Mouse (Mus musculus): ENCODE results near the gene Atf3. TPM values are rescaled to one million over a fixed set of nuclear protein-coding genes. Genes with fewer than 3 reads are reported as not detected.
"Not testable (repeated sequence)": the region's sequence is repeated elsewhere in the genome, so short reads cannot be mapped to it uniquely, and the experiment has no call there.

The Atf3 gene
- total RNA-seq, 1 experiment from 2014 or later: 181 TPM

DNA sequence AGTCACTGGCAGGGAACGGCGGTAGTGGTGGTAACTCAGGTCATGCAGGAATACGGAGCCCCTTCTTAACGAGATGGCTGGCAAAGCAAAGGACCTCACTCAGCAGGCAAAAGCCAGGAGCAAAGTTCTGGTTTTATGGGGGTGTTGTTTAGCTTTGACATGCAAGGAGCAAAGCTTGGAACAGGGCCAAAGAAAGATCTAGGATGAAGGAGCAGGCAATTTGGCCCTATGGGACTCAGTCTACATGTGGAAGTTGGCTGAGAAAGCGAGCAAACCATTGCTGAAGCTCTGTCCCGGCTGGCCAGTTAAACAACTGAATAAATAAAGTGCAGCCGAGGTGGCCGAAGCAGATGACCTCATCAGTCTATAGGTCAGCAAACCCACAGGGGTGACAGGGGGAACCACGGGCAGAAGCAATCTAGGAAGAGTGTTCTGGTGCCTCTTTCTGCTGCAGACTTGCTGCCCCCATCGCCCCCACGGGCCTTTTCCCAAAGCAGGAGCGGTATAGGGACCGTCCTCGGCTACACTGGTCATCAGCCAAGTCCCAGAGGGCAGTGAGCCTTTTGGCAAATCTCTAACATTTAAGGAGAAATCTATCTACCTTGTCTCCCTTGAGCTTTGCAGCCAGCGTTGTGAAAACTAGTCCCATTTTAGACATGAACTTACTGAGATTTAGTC, 39.2 kb downstream of the Atf3 start:
- ATAC-seq (ENCODE audit: extremely low read depth, insufficient number of reproducible peaks, low FRiP score, poor library complexity, severe bottlenecking): no peak

DNA sequence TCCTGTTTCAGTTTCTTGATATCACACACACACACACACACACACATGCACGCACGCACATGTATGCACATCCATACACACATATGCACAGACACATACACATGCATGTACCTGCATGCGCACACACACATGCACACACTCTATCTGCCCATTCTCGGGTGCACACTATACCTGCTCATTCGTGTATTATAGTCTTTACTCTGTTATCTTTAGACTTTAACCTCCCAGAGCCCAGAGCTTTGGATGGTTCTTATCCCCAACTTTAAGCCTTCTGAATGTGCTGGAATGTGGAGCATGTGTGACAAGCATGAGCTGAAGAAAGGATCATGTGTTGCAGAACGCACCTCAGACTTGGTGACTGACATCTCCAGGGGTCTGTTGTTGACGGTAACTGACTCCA, 41.0 kb downstream of the Atf3 start:
- ATAC-seq (ENCODE audit: extremely low read depth, insufficient number of reproducible peaks, low FRiP score, poor library complexity, severe bottlenecking): no peak

DNA sequence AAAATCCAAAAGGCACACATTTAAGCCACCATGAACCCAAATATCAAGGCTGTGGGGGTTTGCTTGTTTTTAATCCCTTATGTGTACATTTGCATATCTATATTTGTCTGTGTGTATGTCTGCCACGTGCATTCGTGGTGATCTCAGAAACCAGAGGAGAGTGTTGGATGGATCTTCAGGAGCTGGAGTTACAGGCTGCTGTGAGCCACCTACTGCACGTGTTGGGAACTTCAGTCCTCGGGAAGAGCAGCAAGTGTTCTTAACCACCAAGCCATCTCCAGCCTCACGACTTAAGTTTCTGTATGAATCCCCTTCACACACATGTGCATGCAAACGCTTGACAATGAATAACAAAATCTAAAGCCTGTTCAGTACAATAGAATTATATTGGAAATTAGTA, 45.4 kb downstream of the Atf3 start:
- no peak for ATAC-seq (ENCODE audit: extremely low read depth, insufficient number of reproducible peaks, low FRiP score, poor library complexity, severe bottlenecking)

DNA sequence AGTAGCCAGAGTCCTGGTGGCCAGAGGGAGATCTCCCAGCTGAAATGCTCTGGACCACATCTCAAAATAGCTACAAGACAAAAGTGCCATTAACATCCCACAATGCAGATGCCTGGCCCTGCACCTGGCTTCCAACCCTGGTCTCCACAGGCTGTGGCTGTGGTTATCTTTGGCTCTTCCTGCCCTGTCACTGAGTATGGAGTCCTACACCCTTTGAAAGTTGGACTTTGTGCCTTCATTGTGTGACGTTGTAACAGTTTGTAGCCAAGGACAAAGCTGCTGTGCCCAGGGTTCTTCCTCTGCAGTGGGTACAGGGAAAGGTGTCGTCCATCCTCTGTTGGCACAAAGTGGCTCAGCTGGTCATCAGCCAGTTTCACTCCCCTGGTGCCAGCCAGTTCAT, 47.4 kb downstream of the Atf3 start:
- no peak for ATAC-seq (ENCODE audit: extremely low read depth, insufficient number of reproducible peaks, low FRiP score, poor library complexity, severe bottlenecking)

DNA sequence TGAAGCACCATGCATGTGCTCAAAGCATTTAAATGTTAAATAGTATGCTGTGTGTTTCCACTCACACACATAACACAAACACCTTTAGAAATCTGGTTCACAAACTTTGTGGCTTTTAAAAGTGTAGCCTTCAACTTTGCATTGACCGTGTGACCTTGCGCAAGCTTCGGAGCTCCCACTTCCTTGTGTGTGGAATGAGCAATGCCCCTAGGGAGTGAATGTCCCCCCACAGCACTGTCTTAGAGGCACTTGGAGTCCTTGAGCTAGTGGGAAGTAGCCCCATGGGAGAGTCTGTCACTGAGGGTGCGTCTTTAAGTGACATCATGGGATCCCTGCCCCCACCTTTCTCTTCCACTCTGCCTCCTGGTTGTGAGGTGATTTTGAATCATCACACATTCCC, 51.6 kb downstream of the Atf3 start:
- no peak for ATAC-seq (ENCODE audit: extremely low read depth, insufficient number of reproducible peaks, low FRiP score, poor library complexity, severe bottlenecking)

DNA sequence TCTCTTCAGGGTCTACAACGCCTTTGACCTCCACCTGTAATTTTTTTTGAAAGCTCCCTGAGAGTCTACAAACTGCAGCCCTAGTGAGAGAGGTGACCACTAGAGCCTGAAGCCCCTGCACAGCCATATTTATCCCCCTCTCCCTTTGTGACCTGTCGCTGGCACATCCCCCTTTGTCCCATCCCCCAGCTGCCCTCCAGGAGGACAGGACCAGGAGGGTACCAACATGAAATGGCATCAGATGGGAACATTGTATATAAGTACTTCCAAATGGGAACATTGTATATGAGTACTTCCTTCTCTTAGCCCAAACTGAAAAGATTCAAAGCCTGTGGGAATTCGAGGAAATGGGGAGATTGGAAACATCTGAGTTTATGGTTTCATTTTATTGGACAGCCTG, 53.1 kb downstream of the Atf3 start, which contains the start of gene Fam71a:
Gene Fam71a, minus strand, starts transcription at position 101 of the 400 bp plus-strand sequence.
- no peak for ATAC-seq (ENCODE audit: extremely low read depth, insufficient number of reproducible peaks, low FRiP score, poor library complexity, severe bottlenecking)

DNA sequence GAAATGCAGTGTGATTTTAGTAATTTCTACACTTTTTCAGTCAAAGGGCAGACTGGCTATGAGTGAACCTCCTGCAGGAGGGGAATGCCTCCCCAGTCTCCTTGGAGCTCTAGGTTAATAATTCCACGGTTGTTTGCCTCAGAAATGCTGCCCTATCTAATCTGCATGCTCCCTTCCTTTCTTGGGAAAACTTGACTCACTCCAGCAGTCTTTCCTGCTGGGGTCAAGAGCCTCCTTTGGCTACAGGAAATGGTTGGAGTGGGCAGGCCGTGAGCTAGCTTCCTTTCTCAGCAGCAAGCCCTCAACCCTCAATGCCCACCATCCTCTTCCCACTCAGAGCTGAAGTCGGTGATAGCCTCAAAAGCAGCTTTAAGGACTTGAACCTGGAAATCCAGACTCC, 63.5 kb downstream of the Atf3 start:
- ATAC-seq (ENCODE audit: extremely low read depth, insufficient number of reproducible peaks, low FRiP score, poor library complexity, severe bottlenecking): no peak

DNA sequence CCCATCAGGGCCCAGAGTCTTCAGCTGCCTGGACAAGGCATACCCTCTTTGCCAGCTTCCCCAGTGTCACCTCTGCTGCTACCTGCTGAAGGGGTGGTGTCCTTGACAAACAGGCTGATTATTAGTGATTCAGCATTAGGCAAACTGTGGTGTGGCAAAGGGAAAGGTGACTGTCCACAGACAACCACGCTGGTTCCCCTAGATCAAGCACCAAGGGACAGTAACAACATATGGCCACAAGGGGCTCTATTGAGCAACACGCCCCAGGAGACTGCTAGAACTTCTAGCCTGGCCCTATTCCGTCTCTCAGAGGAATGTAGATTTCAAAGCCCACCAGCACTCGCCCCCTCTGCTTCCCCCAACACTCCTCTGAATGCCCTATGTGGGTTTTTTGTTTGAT, 64.8 kb downstream of the Atf3 start:
- peak; percentile 90 for ATAC-seq (ENCODE audit: extremely low read depth, insufficient number of reproducible peaks, low FRiP score, poor library complexity, severe bottlenecking)

DNA sequence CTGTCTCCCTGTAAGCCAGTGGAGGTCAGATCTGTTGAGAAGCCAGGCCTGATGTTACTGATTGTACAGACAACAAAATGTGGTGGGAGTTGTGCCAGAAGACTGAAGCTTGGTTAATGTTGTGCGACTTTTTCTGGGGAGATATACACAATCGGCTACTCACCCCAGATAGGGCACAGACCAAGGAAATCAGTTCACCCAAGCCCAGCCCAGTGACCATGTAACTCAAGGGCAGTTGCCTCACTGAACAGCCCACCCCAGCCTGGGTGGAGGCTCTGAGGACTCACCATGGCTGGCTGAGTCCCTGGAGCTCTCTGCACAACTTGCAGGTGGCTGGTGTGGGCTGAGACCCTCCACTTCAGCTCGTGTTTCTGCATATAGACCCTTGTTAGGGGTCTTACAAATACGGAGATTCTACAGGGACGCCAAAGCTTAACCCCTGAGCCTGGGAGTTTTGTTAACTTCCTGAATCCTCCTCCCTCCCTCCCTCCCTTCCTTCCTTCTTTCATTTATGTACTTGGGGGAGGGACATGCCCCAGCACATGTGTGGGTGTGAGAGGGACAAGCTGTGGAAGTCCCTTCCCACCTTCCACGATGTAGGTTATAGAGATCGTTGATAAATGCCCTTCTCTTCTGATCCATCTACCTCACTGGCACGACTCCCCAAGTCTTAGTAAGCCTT, 66.8 kb downstream of the Atf3 start:
- ATAC-seq (ENCODE audit: extremely low read depth, insufficient number of reproducible peaks, low FRiP score, poor library complexity, severe bottlenecking): no peak

DNA sequence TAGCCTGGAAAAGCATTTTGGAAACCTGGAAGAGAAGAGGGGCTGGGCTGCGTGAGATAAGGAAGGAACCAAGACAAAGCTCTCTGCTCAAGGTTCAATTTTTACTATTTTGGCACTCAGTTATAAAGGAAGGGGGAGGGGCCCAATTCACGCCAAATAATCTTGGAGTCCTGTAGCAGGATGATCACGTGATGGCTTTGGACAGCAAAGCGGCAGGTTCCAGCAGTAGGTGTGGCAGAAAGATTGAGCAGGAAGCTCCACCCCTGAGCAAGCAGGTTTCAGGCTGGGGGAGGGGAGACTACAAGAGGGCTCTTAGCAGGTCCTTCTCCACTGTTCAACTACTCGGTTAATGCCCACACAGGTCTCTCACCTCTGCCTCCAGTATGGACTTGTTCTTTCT, 68.3 kb downstream of the Atf3 start:
- ATAC-seq (ENCODE audit: extremely low read depth, insufficient number of reproducible peaks, low FRiP score, poor library complexity, severe bottlenecking): not testable (repeated sequence)

DNA sequence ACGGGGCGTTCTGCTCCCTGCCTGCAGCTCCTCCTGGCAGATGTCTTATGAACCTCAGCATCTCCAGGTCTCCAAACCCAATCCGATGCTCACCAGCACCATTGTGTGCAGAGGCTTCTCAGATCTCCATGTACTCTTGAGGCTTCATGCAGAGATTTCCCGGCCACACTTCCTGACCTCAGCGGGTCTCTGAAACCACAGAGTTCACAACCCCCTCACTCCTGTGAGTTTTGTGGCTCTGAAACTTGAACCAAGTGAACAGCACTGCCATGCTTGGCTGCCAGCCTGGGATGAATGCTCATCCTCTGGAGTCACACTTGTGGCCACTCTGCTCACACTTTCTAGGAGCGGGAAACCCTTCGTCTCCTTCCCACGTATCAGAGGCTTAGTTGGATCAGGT, 76.9 kb downstream of the Atf3 start:
- no peak for ATAC-seq (ENCODE audit: extremely low read depth, insufficient number of reproducible peaks, low FRiP score, poor library complexity, severe bottlenecking)

DNA sequence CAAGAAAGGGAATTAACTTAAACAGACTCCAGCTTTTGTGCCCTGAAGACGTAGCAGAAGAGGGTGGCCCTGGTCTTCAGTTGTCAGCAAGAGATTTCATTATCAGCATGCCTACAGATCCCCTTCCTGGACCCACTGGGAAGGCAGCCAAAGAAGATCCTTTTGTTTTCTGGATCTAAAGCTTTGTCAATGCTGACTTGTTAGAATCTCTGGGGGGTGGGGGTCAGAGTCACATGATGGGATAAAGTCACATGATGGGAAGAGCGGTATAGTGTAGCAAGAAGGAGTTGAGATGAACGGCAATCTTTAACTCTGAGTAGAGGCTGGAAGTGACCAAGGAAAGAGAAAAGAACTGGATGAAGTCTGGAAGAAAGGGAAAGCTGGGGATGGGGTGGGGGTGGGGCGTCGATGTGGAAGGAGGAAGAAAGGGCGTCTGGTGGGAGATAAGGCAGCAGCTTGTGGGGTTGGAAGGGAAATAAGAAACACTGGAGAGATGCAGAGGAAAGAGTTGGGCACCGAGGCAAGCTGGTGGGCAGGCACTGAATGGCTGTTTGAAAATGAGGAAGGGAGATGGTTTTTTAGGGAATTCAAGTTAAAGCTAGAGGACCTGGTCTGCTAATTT, 78.9 kb downstream of the Atf3 start:
- no peak for ATAC-seq (ENCODE audit: extremely low read depth, insufficient number of reproducible peaks, low FRiP score, poor library complexity, severe bottlenecking)

DNA sequence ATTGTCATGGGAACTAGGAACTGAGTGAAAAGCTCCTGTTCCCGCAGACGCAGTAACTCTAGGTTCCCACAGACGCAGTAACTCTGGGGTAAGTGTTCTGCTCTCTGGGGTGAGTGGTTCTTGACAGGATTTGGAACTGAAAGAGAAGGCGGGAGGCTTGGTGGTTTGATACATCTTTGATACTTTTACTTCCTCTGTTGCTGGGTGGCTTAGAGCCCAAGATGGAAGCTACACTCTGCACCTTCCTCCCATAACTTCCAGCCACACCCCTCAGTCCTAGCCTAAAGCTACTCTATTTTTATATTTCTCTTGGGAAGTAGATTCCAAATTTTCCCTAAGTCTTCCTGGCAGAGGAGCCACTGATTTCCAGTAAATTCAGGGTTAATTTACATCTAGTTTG, 79.4 kb downstream of the Atf3 start:
- ATAC-seq (ENCODE audit: extremely low read depth, insufficient number of reproducible peaks, low FRiP score, poor library complexity, severe bottlenecking): no peak

DNA sequence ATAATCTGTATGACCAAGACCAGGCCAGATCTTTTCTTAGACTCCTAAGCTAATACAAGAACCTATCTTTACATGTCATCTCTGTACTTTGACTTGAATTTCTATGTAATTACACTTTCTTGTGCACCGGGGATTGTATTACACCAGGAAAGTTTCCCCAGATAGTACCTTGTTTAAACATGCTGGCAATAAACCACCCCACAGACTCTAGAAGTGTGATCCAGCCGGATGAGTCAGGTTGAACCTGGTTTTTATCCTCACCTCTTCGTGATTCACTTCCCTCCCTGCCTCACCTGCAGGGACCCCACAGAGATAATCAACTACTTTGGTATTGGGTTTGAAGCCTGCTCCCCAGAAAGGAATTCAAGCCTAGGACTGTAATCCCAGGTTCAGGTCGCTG, 82.4 kb downstream of the Atf3 start:
- no peak for ATAC-seq (ENCODE audit: extremely low read depth, insufficient number of reproducible peaks, low FRiP score, poor library complexity, severe bottlenecking)

DNA sequence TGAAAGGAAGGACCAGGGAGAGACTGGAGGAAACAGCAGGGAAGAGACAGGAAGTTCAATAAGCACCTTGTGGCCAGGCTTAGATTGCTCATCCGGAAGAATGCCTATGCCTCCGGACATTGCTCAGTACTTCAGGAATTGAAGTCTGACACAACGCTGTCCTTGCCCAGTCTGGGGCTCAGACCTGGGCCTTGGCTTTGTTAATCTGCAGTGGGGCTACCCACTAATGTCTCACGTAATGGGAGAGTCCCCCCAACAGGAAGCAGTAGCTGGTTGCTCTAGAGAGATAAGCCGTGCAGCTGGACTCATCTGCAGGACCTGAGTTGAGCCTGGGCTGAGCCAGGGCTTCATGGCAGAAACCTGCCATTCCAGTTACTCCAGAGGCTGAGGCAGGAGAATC, 84.9 kb downstream of the Atf3 start:
- peak; percentile 7; the same call in 1 of the 2 replicates for ATAC-seq (ENCODE audit: extremely low read depth, insufficient number of reproducible peaks, low FRiP score, poor library complexity, severe bottlenecking)

DNA sequence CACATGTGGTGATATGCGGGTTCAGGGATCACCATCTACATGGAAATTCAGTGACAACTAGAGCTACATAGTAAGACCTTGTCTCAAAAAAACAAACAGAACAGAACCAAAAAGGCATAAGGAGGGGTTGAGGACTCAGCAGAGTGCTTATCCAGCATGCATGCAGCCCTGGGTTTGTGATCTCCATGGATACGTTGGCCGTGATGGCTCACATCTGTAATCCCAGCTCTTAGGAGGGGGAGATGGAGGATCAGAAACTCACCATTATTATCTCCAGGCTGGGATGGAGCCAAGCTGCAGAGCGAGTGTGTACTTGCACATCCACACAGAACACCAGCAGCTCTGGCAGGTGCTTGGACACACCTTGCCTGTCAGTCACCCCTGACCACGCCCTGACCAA, 85.6 kb downstream of the Atf3 start:
- ATAC-seq (ENCODE audit: extremely low read depth, insufficient number of reproducible peaks, low FRiP score, poor library complexity, severe bottlenecking): no peak

DNA sequence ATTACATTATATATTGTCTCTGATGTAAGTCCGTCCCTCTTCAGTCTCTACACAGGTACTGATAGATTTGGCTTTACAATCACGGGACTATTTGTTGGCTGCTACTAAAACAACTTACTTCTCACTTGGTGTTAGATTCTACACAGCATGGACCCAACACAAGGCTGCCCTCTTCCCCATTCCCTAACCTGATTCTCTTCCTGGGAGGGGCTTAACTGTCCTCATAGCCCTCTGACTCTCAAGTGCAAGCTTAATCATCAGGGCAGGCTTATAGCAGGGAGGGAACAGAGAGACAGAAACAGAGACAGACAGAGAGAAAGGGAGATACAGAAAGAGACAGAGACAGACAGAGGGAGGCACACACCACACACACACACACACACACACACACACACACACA, 86.1 kb downstream of the Atf3 start:
- no peak for ATAC-seq (ENCODE audit: extremely low read depth, insufficient number of reproducible peaks, low FRiP score, poor library complexity, severe bottlenecking)

DNA sequence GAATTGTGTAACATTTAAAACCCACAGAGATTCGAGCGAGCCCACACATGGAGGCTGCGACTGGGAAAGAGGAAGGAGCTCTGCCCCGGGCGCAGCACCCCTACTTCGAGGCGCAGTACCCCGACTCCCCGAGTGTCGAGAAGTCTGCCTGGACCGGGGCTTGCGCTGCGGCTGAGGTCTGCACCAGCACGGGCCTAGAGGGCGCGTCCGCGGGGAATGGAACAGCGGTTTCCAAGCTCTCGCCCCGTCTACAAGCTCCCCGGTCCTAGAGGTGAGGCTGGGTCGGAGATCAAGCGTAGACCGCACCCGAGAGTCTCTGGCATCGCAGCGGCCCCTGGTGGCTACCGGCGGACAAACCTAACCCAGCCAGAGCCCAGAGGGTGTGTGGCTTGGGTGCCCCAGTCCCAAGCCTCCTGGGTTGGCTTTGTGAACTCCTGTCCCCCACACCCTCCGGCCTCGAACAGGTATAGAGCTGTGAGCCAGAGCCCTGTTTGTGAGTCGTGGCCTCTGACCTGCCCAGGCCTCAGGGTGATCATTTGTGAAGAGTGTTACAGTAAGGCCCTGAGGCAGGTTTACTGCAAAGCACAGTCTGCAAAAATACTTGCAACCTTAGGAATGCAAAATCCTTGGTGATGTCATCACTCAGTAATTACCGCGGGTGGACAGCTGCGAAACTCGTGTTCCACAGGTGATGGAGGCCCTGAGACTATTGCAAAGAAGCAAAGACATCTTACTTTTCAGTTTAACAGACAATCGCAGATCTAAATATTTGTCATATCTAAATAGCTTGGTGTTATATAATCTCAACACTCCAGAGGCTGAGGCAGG, 91.8 kb downstream of the Atf3 start:
- ATAC-seq (ENCODE audit: extremely low read depth, insufficient number of reproducible peaks, low FRiP score, poor library complexity, severe bottlenecking): peak; percentile 93

DNA sequence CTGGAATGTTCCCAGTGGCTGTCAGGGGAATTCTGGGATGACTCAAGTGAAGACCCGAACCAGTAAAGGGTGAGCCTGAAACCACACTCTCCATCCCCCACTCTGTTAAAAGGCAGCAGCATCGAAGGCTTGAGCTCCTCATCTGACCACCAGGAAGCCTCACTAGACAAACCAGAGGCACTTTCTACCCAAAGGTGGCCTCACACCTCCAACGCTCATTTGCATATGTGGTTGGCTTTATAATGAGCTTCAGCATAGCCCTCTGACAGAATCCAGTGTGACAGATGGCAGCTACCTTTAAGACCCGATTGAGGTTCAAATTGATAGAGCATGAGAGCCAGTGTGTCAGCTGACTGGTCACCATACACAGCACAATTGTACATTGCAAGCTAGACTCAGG, 93.6 kb downstream of the Atf3 start:
- no peak for ATAC-seq (ENCODE audit: extremely low read depth, insufficient number of reproducible peaks, low FRiP score, poor library complexity, severe bottlenecking)

DNA sequence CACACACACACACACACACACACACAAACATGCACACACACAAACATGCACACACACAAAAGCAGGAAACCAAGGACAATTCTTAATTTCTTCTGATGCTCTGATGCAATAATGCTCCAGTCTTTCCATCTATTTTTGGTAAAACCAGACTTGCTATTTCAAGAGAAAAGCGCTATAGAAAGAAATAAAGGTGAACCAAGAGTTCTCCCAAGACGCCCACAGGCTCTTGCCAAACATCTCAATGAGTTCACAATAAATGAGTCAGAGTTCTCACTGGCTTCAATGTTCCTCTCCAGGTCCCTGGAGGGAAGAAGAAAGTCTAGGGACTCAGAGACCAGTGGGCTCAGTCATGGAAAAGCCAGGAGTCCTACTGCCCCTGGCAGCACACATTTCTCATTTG, 94.1 kb downstream of the Atf3 start:
- ATAC-seq (ENCODE audit: extremely low read depth, insufficient number of reproducible peaks, low FRiP score, poor library complexity, severe bottlenecking): no peak

All from neutrophil, adult 5-6 weeks (primary cell).